Mouse (Mus musculus) megakaryocyte-erythroid progenitor cell, adult 5-6 weeks (primary cell): ENCODE data around the gene Akt2. TPM values are rescaled to one million over a fixed set of nuclear protein-coding genes. Genes with fewer than 3 reads are reported as not detected.

Experiments
- ATAC-seq: replicated peaks from 2 replicates; pipeline ENCODE4 v1.8.0; 2016; ENCODE audit warnings: mild to moderate bottlenecking, inconsistent platforms; ENCODE audit not compliant: severe bottlenecking, poor library complexity, low FRiP score, low TSS enrichment
- total RNA-seq, 2 experiments: library from RNA; stranded (forward) in 1 of 2; stranded (reverse) in 1 of 2; fragments of 200-1000, 215-1000 nt in 1 of 2; fragments of >200 nt in 1 of 2; fragmentation: Nextera tagmentation in 1 of 2; gene quantifications; 2 replicates each; pipeline ENCODE4 v1.2.3; 2014 to 2017

The Akt2 gene
- total RNA-seq, 2 experiments from 2014 or later = 61.9 to 82.2 TPM

DNA sequence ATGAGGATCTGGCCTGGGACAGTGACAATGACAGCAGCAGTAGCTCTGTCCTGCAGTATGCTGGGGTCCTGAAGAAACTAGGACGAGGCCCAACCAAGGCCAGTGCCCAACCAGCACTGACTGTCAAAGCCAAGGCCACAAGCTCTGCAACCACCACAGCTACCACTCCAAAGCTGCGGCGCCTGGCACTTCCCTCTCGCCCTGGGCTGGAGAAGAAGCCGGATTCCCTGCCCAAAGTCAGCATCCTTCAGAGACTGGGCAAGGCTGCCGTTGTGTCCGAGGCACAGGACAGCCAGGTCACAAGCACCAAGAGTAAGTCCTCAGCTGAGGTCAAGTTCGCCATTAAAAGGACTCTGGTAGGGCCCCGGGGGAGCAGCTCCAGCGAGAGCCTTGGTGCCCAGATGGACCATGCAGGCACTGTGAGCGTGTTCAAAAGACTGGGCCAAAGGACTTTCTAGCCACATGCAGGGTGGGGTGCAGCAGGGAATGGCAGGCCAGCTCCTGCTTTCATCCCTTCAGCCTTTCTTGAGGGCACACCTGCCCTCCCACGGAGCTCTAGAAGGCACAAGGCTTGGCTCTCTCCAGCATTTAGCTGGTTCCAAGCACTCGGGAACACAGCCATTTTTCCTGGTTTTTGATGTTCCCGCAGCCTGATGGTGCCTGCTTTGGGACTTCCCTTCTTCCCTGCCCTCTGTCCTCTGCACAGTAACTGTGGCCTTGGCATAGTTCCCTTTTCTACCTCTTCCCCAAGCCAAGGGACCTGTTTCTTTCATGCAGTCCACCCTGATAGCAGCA lies 10.8 kb upstream of the Akt2 start:
- ATAC-seq = no peak

DNA sequence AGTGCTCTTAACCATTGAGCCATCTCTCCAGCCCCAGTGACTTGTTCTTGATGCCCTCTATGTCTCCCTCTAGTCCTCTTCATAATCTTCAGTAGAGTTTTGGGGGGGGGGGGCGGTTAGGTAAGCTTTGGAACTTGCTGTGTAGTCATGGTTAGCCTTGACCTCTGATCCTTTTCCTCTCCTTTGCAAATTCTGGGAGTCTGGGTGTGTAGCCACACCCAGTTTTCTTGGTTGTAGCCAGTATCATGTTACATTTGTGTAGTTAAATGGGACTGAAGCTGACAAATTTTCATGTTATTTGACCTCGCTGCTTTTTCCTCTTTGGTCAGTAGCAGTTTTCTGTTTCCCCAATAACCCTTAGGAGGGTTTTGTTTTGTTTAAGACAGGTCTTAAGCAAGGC lies 4.5 kb upstream of the Akt2 start:
- no peak for ATAC-seq

DNA sequence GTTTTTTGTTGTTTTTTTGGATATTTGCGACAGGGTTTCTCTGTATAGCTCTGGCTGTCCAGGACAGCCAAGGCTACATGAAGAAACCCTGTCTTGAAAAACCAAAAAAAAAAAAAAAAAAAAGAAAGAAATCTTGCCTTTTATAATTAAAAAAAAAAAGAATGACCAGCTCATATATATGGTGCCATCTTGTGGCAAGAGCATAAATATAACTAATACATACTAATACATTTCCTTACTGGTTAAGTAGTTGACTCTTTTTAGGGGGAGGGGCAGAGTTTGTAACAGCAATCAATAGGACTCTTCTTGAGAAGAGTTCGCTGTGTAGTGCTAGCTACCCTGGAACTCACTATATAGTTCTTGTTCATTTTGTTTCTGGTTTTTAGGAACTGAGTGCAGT lies 3.6 kb upstream of the Akt2 start:
- ATAC-seq = no peak

DNA sequence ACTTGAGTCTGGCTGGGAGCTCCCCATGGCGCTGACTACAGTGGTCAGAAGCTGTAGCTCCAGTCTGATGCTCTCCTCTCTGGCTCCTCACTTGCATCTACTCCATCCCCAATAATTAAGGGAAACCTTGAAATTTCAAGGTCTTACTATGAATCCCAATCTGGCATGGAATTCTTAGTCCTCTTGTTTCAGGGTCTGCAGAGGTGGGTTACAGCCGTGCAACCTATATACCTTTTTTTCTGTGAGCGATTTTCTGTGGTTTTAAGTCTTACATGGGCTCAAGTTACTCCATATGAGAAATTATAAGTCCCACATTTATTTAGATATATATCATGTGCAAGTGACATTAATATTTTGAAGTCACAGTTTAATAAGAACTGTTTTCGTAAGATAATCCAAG lies 1.3 kb upstream of the Akt2 start:
- ATAC-seq = no peak

DNA sequence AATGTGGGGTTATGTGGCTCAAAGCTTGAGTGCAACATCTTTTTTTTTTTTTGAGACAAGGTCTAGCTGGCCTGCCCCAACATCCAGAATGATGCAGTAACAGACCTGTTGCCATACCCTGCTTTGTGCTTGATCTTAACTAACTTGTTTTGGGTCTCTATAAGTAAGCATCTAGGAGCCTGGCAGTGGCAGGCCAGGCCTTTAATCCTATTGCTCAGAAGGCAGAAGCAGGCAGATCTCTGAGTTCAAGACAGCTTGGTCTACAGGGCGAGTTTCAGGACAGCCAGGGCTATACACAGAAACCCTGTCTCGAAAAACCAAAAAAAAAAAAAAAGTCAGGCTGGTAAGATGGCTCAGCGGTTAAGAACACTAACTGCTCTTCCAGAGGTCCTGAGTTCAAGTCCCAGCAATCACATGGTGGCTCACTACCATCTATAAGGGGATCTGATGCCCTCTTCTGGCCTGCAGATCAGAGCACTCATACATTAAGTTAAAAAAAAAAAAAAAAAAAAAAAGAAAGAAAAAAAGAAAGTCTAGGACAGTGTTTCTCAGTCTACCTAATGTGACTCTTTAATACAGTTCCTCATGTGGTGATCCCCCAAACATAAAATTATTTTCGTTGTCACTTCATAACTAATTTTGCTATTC lies 662 bp upstream of the Akt2 start:
- no peak for ATAC-seq

DNA sequence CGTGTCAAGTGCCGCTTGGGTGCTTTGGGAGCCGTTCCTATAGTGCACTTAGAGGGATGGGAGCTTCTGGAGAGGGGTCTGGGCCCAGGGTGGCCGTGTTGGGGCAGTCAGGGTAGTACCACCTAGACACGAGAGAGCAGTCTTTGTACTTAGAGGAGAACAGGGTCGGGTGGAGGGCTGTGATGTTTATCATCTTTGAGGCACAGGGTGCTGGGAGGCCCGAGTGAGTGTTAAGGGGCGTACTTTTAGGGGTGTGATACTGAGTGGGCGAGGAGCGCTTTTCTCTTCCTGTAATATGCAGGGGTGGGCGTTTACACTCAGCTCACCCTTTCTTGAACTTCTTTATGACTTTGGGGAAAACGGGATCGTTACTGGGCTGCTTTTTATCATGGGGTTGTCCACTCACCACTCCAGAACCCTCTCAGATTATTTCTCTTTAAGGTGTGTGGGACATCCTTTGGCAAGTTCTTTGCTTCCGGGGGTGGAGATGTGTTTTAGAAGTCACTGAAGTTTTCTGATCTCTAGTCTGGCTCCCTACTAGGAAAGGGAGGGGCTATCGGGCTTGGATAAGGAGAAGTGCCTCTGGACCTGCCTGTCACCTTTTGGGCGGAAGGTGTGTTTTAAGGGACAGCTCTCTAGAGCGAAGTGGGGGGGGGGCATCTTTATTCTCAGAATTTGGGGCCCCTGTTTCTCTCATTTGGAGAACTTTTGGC lies 1.0 kb downstream of the Akt2 start:
- ATAC-seq = peak; percentile 55

DNA sequence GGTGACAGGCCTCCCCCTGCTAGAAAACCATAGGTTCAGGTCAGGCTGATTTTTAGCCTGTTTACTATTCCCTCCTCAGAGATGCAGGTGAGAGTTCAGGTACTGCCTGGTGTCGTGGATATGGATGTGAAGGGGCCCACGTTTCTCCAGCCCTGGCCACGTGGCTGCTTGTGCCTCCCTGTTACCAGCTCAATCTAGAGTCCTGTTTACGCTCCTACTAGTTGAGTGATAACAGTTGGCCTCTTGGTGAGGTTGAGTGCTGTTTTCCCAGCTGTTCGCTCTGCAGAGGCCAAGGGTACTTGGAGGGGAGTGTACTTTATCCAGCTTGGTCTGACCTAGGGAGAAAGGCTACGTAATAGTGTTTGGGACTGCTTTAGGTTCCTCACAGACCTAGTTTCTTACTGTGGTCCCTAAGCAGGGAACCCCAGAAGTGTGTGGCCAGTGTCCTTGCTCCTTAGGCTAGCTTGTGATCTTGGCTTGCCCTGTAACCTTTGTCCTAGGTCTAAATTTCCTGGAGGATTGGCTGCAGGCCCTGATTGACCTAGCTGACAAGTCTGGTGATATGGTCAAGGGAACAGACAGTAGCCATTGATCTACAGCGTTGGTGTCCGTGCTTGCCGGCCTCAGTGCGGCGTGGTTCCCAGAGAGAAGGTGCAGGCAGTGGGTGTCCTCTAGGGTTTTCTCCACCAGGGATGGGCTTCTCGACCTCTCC lies 1.7 kb downstream of the Akt2 start:
- ATAC-seq = no peak

DNA sequence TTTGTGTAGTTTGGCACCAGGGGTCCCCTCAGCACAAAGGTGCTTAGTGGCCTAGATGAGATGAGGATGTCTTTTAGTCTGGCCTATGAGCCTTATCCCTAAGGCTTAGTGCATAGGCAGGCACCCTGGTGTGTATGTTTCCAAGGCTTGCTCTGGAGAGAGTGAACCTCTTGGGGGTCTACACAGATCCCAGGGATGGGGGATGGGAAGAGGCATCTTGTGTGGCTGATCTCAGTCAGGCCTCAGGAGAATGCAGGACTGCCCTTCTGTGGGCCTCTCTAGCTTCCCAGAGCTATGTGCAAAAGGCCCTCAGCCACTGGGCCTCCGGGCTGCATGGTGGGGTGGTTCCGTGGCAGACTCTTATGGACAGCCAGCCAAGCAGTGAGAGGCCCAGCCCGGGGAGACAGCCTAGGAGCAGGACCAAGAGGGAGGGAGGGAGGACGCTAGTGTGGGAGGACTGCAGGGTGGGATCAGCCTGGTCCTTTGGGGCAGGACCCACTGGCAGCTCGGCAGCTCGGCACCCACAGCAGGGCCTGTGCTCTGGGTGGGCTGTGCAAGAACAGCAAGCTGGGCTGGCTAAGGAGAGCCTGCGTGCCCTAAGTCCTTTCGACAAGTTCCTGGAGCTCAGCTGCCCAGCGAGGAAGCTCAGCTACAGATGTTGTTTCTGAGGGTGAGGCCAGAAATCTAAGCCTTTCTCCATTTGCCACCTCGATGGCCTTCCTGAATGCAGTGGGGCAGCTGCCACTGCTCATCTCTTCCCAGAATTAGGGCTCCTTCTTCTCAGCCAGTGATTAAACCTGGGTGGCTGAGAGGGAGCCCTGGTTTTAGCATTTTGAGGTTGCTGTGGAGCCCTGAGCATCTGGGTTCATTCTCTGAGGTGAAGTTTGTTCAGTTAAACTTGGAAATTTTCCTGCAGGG lies 5.5 kb downstream of the Akt2 start:
- no peak for ATAC-seq

DNA sequence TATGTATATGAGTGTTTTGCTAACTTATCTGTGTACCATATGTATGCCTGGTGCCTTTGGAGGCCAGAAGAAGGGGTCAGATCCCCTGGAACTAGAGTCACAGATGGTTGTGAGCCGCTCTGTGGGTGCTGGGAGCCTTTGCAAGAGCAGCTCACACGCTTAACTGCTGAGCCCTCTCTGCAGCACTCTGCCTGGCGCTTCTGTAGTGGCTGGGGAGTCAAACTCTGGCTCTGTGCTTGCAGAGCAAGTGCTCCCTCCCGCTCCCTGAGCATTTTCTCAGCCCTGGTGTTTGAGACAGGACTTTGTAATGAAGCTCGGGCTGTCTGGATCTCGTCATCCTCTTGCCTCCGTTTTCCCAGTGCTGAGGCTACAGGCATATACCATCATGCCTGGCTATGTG lies 6.7 kb downstream of the Akt2 start:
- ATAC-seq = no peak

DNA sequence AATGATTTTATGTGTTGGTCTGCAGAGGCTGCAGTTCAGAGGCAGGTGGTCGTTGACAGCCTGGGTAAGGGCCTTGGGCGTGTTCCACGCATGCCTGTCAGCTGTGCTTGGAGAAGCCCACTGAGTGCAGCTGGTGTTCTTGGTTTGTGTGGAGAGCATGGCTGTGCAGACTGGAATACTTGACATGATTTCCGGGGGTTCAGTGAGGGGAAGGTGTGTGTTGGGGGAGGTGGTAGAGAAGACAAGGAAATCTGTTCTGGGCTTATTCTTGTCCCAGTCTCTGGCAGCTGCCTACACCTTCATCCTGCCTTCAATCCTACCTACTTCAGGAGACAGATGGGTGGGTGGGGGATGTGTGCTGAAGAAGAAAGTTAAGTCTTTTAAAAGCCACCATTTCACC lies 10.3 kb downstream of the Akt2 start:
- ATAC-seq = no peak

DNA sequence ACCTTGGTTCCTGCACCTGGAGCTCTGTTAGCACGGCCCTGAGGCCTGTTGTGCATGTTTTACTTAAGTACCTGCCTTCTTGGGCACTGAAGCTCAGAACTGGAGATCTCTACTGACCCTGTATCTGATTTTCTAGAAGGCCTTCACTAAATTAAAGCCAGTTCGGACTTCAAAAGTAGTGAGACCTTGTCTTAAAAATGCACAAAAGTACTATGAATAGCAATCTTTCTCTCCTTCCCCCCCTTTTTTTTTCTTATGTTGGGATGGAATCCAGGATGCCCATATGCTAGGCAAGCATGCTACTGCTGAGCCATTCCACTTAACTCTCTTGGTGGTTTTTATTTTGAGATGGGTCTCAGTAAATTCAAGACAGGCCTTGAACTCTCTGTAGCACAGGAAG lies 10.8 kb downstream of the Akt2 start:
- ATAC-seq = no peak

DNA sequence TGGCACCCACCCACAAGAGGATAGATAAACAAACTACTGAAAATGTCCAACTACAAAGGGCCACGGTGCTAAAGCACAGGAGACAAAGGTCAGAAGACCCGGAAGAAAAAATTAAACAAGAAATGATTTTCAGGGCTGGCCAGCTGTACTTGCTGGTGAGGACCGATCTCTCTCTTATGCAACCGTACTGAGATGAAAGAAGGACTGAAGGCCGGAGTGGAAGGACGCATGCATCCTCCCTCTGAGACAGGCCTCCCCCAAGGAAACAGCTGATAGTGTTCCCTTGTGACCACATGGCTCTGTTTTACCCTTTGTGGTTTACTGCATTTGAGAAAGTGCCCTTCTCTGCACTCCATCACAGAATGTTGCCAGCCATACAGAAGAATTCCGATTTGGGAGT lies 11.5 kb downstream of the Akt2 start:
- ATAC-seq = no peak

DNA sequence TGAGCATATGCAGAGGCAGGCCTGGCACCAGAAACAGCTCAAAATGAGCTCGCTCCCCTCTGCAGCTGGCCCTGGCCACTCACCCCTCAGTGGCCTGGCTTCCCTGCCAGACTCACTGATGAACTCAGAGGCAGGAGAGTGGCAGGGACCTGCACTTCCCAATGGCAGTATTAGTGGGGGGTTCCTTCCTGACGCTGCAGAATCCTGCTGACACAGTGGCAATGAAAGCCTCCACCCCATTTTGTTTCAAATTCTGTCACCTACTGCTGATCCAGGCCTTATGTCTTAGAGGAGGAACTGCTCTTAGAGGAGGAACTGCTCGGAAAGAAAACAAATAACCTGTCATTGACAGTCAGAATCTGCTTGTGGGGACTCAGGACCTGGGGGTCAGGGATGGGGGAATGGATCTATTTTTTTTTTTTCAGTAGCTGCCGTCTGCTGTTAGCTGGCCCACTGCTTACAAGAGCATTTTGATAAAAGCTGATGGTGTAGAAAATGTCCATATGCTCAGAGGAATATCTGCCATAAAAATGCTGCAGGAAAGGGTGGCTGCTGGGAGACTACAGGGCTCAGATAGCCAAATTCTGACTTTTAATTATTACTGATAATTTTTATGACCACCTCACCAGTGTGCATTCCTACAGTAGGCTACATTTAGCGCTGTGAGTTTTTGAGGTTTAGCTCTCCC lies 13.5 kb downstream of the Akt2 start:
- ATAC-seq = no peak

DNA sequence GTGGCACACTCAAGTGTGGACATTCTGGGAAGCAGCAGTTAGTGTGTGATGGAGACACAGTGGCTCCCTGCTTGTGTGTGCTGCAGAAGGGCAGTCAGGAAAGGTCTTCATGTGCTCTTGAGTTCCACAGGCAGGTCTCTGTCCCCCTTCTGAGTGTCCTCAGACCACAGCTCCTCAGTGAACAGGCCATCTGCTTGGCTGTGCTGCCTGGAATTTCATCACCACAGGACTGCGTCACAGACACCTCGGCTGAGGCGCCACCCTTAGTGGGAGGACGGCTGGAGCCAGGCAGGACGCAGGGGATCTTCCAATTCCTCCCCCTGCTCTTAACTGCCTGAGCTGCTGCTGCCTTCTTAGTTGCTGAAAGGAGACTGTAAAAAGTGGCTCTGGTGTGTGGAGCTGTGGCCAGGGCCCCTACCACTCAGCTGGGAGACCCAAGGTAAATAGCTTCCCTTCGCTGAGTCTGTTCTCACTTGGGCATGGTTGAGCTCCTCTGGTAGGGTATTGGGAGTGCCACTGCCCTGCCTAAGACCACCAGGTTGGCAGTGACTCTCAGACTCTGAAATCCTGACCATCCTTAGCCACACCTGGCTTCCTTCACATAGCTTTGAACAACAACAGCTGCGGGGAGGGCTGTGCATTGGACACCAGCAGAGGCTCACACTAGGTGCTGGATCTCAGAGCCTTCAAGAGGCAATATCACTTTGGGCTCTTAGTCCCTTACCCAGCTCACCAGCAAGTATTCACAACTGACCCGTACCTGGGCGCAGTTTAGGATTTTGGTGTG lies 14.3 kb downstream of the Akt2 start:
- ATAC-seq = no peak

DNA sequence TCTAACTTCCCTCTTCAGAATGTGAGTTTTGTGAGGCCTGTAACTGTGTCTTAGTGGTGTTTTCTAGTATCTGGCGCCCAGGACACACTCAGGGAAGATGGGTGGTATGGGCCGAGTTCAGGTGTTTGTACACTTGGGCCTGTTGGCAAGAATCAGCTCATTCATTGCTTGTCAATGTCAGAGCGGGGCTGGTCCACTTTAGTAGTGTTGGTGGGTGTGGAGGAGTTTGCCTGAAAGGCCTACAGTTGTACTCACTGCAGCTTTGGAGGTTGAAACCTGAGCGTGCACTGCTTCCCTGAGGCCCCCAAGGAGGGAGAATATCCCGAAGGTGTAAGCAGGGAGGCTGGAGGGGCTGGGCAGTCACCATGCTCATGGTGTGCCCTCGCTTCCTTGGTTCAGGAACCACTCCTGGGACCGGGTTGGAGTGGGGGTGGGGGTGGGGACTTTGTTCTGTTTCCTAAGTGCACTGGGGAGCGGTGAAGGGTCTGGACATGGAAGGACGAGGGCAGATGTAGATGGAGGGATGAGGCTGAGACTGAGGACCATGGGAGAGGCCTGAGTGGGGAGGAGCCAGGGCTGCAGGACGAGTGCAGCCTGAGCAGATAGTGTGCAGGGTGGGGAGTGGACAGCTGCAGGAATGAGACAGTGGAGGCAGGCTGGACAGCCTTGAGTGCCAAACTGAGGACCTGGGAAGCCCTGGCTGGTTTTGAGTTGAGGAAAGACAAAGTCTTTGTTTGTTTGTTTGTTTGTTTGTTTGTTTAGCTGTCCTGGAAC lies 15.3 kb downstream of the Akt2 start:
- ATAC-seq = no peak

DNA sequence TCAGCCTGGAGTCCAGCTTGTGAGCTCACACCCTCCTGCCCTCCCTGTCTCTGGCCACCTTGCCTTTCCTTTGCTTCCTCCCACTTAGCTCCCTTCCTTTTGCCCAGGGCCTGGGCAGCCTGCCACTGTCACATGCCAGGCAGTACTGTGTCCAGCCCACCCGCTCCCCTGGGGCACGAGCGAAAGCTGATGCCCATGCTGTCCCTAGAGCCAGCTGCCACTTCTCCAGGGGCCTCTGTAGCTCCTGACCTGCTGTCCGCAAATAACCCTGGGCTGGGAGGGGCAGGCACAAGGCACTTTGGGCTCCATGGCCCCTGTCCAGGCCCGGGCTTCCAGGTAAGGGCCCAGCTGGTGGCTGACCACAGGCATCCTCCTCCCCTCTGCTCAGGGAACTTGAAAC lies 16.2 kb downstream of the Akt2 start:
- ATAC-seq = no peak

DNA sequence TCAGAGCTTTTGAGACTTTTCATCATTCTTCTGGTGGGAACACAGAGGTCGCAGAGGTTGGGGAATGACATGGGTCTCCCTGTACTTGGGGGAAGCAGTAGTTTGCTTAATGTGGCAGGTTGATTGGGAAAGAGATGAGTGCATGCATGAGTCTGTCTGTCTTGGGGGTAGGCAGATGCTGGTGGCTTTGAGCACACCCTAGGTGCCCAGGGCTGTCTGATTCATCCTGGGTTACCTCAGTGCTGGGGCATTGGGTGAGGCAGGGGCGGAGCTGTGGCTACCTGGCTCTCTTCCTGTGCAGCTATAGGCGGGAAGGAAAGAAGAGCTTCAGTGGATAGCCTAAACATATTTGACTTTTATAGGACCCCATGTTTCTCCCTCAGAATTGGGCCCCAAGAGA lies 16.8 kb downstream of the Akt2 start:
- ATAC-seq = no peak
